Mouse (Mus musculus) liver, adult 2 months (tissue): ENCODE measurements at regions not wholly inside any gene's neighbourhood (a gene's known extent, or its start where the extent isn't known, plus 50 kb on each side); places are given as distances from the start of the nearest gene placed in this dataset.

Source experiments
- CTCF ChIP-seq: fragments of 200-500 bp; IDR thresholded peaks from 2 replicates; pipeline ENCODE4 v1.5.1; 2011; ENCODE audit warnings: low read depth, low read length, control low read depth
- POLR2A ChIP-seq: fragments of 200-500 bp; IDR thresholded peaks from 2 replicates; pipeline ENCODE4 v1.6.1; 2011; ENCODE audit warnings: low read length, control low read depth; ENCODE audit not compliant: insufficient read depth; ENCODE audit errors: extremely low read depth

- no peak for TF ChIP-seq CTCF
- no peak for TF ChIP-seq POLR2A
Measured at GRCm38 (mm10) chr5:82226329-82226728, 1128.7 kb downstream of the Tecrl start.
